Mouse (Mus musculus) cortical plate, adult 2 months (tissue): ENCODE results near the gene Timm9.

ENCODE experiments used
- CTCF ChIP-seq: fragments of 200-500 bp; IDR thresholded peaks from 2 replicates; pipeline ENCODE4 v1.5.1; 2011; ENCODE audit warnings: mild to moderate bottlenecking, control low read depth, low read length; ENCODE audit not compliant: insufficient read depth; ENCODE audit errors: extremely low read depth
- POLR2A ChIP-seq: fragments of 200-500 bp; IDR thresholded peaks from 2 replicates; pipeline ENCODE4 v1.6.1; 2011; ENCODE audit warnings: mild to moderate bottlenecking, low read length, control low read depth; ENCODE audit not compliant: insufficient read depth; ENCODE audit errors: extremely low read depth

- TF ChIP-seq POLR2A (peak; percentile 61; the same call in 1 of the 2 replicates), CTCF (no peak)
Measured at GRCm38 (mm10) chr12:71136974-71137491, 549 bp upstream of the Timm9 start.
